Mouse (Mus musculus) megakaryocyte, embryonic 14.5 days (primary cell): ENCODE data around the gene Ppa2.

Experiments
- FLI1 ChIP-seq: IDR thresholded peaks from 2 replicates; pipeline ENCODE4 v1.6.1; 2012; ENCODE audit warnings: low read length, inconsistent platforms, mixed read lengths
- GATA1 ChIP-seq: IDR thresholded peaks from 3 replicates; pipeline ENCODE4 v1.6.1; 2012; ENCODE audit warnings: mixed read lengths, low read length, inconsistent platforms, borderline replicate concordance

DNA sequence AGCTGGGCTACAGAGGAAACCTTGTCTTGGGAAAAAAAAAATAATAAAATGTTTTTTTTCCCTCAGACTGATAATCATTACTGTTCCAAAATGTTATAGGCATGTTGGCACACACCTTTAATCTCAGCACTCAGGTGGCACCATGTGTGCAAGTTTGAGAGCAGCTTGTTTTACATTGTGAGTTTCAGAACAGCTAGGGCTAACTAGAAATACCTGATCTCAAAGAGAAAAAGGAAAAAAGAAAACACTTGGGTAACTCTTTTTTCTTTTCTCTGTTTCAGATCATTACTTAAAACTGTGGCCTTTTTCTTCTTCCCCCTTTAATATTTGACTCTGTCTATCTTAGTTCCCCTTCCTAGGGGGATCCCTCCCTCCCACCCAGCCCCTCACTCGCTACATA is 51.5 kb downstream of the Ppa2 start:
- TF ChIP-seq GATA1 (no peak), FLI1 (no peak)
